Mouse (Mus musculus) heart, embryonic 16.5 days (tissue): ENCODE measurements around the gene Hs3st2. TPM values are rescaled to one million over a fixed set of nuclear protein-coding genes. Genes with fewer than 3 reads are reported as not detected.

Source experiments
- ATAC-seq: fragments of 200-750 bp; cut with Nextera tagmentation; replicated peaks from 2 replicates; pipeline ENCODE4 v1.8.0; 2017; ENCODE audit warnings: moderate number of reproducible peaks; ENCODE audit not compliant: insufficient read depth, low FRiP score; ENCODE audit errors: extremely low read depth
- H3K27ac ChIP-seq: fragments of 300-500 bp; sonication (generic); 2 replicates; pipeline ENCODE4 v1.5.1; 2014; ENCODE audit warnings: mild to moderate bottlenecking, low read length, control low read depth, moderate library complexity
- H3K27me3 ChIP-seq: fragments of 300-500 bp; sonication (generic); 2 replicates; pipeline ENCODE4 v1.6.1; 2014; ENCODE audit warnings: low read length, mixed read lengths; ENCODE audit not compliant: control insufficient read depth, insufficient read depth
- H3K36me3 ChIP-seq: fragments of 300-500 bp; sonication (generic); 2 replicates; pipeline ENCODE4 v1.6.1; 2014; ENCODE audit not compliant: control insufficient read depth, insufficient read depth
- H3K4me1 ChIP-seq: fragments of 300-500 bp; sonication (generic); 2 replicates; pipeline ENCODE4 v1.6.1; 2014; ENCODE audit warnings: low read length, mixed read lengths; ENCODE audit not compliant: control insufficient read depth, insufficient read depth
- H3K4me2 ChIP-seq: fragments of 300-500 bp; sonication (generic); 2 replicates; pipeline ENCODE4 v1.6.1; 2014; ENCODE audit warnings: low read depth, mild to moderate bottlenecking, control low read depth, low read length
- H3K4me3 ChIP-seq: fragments of 300-500 bp; sonication (generic); 2 replicates; pipeline ENCODE4 v1.5.1; 2014; ENCODE audit warnings: mild to moderate bottlenecking, control low read depth, low read length
- H3K9ac ChIP-seq: fragments of 300-500 bp; sonication (generic); 2 replicates; pipeline ENCODE4 v1.6.1; 2014; ENCODE audit warnings: low read length, control low read depth
- H3K9me3 ChIP-seq: fragments of 300-500 bp; sonication (generic); replicated peaks from 2 replicates; pipeline ENCODE4 v1.6.1; 2016; ENCODE audit warnings: low read length; ENCODE audit not compliant: control insufficient read depth
- WGBS: fragments of 180-500 bp; shearing (Covaris S2); extraction: QIAGEN DNeasy Blood & Tissue Kit; methylation state at CpG from one replicate; pipeline ENCODE4 v1.1.7; 2014; 5-methylcytosine and 5-hydroxymethylcytosine counted together
- polyA plus RNA-seq: library from polyadenylated mRNA; unstranded; fragments of >200 nt; fragmentation: Nextera tagmentation; extraction: Ambion mirVana; gene quantifications from 2 replicates; pipeline ENCODE4 v1.2.1, GENCODE M21; 2015

The Hs3st2 gene
- polyA plus RNA-seq, 1 experiment from 2014 or later, result 0.12 TPM

GRCm38 (mm10) chr7:121516727-121517126, 125.1 kb downstream of the Hs3st2 start:
- no peaks in the 10 kb centered on the region for H3K27me3 ChIP-seq
- H3K27ac ChIP-seq, result no peak overlapping the region
- 63% methylated on average over 3 of the region's 3 CpGs for whole genome bisulfite sequencing

GRCm38 (mm10) chr7:121517165-121517591, 125.5 kb downstream of the Hs3st2 start:
- H3K9ac ChIP-seq, result no peak overlapping the region
- H3K36me3 ChIP-seq, result no peaks in the 10 kb centered on the region
- H3K9me3 ChIP-seq, result peaks cover 7% of the 10 kb centered on the region; the same call in 1 of the 2 replicates
- no peak overlapping the region for H3K27ac ChIP-seq
- H3K27me3 ChIP-seq, result no peaks in the 10 kb centered on the region
- no peak overlapping the region for H3K4me2 ChIP-seq
- WGBS, result 67% methylated on average over 3 of the region's 3 CpGs
- H3K4me1 ChIP-seq, result no peaks in the 10 kb centered on the region
- no peak for ATAC-seq
- H3K4me3 ChIP-seq, result no peak overlapping the region

More at GRCm38 (mm10) chr7:121516727-121517126, 125.1 kb downstream of the Hs3st2 start:
- Histone ChIP-seq H3K9ac (no peak overlapping the region), H3K36me3 (no peaks in the 10 kb centered on the region), H3K9me3 (peaks cover 5% of the 10 kb centered on the region; the same call in 1 of the 2 replicates), H3K4me2 (no peak overlapping the region), H3K4me1 (no peaks in the 10 kb centered on the region), H3K4me3 (no peak overlapping the region)
- no peak for ATAC-seq

DNA sequence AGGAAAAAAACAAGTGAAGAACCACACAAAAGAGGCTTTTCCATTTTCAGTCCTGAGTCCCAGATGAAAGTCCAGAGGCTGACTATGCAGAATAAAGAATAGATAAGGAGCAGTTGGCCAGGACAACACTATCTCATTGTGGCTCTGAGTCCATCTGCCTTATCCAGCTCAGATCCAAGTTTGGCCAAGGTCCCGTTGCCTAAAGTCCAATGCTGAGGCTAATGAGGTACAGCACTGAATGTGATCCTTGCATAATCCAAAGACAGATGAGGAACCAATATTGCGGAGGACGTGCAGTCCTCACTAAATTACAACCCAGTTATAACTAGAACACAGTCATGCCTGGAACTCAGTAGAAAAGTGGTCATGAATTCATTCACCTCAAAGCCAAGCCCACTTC, 130.5 kb downstream of the Hs3st2 start:
- peaks cover 10% of the 10 kb centered on the region; the same call in 1 of the 2 replicates for H3K9me3 ChIP-seq
- no peak overlapping the region for H3K9ac ChIP-seq
- no peak for ATAC-seq
- no peaks in the 10 kb centered on the region for H3K27me3 ChIP-seq
- H3K4me3 ChIP-seq, result no peak overlapping the region
- H3K36me3 ChIP-seq, result no peaks in the 10 kb centered on the region
- no peaks in the 10 kb centered on the region for H3K4me1 ChIP-seq
- no peak overlapping the region for H3K4me2 ChIP-seq
- WGBS, result 86% methylated on average over 3 of the region's 3 CpGs
- no peak overlapping the region for H3K27ac ChIP-seq

DNA sequence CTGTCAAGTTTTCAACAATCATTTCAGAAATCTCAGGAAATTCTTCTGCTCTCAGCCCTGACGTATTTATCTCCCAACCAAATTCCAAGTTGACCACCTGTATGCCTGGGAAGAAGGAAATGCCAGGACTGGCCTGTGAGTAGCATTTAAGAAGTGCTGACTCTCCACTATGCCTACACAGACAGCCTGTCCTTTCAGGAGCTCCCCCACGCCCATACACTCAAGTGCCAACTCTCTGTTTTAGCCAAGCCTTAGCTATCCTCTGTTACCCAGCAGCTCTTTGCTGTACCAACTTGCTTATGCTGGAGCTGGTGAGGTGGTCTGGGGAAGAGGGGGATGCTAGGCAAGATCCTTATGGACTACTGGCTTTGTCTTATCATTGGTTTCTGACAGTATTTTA, 137.4 kb downstream of the Hs3st2 start:
- Histone ChIP-seq H3K4me2 (no peak overlapping the region), H3K4me3 (no peak overlapping the region), H3K9me3 (no peaks in the 10 kb centered on the region), H3K27me3 (no peaks in the 10 kb centered on the region), H3K27ac (no peak overlapping the region), H3K9ac (no peak overlapping the region), H3K4me1 (no peaks in the 10 kb centered on the region), H3K36me3 (no peaks in the 10 kb centered on the region)
- no peak for ATAC-seq
- WGBS, result 69% methylated on average over 2 of the region's 2 CpGs

DNA sequence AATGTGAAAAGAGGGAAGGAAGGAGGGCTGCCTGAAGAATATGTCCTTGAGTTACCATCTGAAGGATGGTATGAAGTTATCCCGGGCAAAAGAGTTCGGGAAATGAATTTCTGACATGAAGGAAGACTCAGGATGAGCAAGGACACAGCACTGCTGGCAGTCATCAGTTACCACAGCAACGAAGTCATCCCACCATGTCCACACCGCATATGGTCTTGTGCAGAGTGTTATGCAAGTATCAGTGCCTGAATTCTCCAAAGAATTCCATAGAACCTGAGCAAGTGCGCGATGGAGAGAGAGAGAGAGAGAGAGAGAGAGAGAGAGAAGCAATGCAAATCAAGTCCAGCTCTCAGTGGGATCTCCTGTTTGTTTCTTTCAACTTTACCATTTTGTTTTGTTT, 142.0 kb downstream of the Hs3st2 start:
- WGBS, result 83% methylated on average over 6 of the region's 6 CpGs
- H3K9me3 ChIP-seq, result no peaks in the 10 kb centered on the region
- H3K27ac ChIP-seq, result no peak overlapping the region
- ATAC-seq, result no peak
- no peaks in the 10 kb centered on the region for H3K4me1 ChIP-seq
- no peaks in the 10 kb centered on the region for H3K36me3 ChIP-seq
- no peaks in the 10 kb centered on the region for H3K27me3 ChIP-seq
- H3K4me3 ChIP-seq, result no peak overlapping the region
- H3K9ac ChIP-seq, result no peak overlapping the region
- H3K4me2 ChIP-seq, result no peak overlapping the region

- Histone ChIP-seq H3K27ac (no peak overlapping the region), H3K4me2 (no peak overlapping the region), H3K27me3 (no peaks in the 10 kb centered on the region), H3K36me3 (no peaks in the 10 kb centered on the region), H3K4me3 (no peak overlapping the region), H3K9ac (no peak overlapping the region), H3K9me3 (no peaks in the 10 kb centered on the region), H3K4me1 (no peaks in the 10 kb centered on the region)
- WGBS, result 73% methylated on average over 7 of the region's 7 CpGs
- ATAC-seq, result no peak
These were observed 142.7 kb downstream of the Hs3st2 start for GRCm38 (mm10) chr7:121534386-121534785.

DNA sequence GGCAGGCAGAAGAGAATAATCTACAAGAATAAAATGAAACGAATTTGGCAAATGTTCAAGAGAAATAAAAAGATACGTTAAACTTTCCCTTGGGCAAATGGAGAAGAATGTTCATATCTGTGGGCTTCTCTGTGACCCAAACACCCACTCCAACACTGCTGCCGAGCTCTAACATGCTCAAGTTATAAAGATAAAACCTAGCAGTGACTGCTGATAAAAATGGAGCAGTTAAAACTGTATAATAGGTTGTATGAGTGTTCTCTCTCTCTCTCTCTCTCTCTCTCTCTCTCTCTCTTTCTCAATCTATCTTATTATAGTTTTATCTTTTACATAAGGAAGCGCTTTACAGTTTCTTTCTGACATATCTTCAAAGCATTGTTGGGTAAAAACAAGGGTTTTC, 144.3 kb downstream of the Hs3st2 start:
- H3K4me1 ChIP-seq, result no peaks in the 10 kb centered on the region
- H3K4me2 ChIP-seq, result no peak overlapping the region
- no peak for ATAC-seq
- H3K27ac ChIP-seq, result no peak overlapping the region
- H3K36me3 ChIP-seq, result no peaks in the 10 kb centered on the region
- no peak overlapping the region for H3K4me3 ChIP-seq
- H3K9ac ChIP-seq, result no peak overlapping the region
- H3K27me3 ChIP-seq, result no peaks in the 10 kb centered on the region
- 33% methylated on average over 4 of the region's 4 CpGs for WGBS
- no peaks in the 10 kb centered on the region for H3K9me3 ChIP-seq

GRCm38 (mm10) chr7:121539405-121540275, 148.0 kb downstream of the Hs3st2 start:
- H3K27me3 ChIP-seq, result no peaks in the 10 kb centered on the region
- no peaks in the 10 kb centered on the region for H3K9me3 ChIP-seq
- H3K27ac ChIP-seq, result no peak overlapping the region
- H3K4me1 ChIP-seq, result no peaks in the 10 kb centered on the region
- no peak overlapping the region for H3K4me2 ChIP-seq
- H3K9ac ChIP-seq, result no peak overlapping the region
- no peaks in the 10 kb centered on the region for H3K36me3 ChIP-seq
- H3K4me3 ChIP-seq, result no peak overlapping the region
- ATAC-seq, result no peak
- 48% methylated on average over 19 of the region's 19 CpGs for WGBS

DNA sequence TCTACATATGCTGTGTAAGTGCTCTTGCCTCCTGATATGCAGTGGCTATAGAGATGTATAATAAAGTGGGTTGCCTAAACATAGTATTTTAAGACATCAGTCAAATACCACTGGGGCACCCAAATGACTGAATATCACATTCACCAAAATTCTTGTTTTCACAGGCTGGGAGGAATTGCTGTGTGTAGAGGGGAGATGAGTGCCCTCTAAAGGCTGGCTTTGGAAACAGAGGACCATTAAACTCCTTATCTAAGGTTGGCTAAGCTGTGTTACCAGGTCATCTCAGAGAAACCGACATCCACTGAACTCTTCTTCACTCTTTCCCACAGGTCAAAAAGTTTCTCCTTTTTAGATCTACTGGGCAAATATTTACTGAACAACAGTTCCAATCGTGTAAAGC, 150.8 kb downstream of the Hs3st2 start:
- Histone ChIP-seq H3K9me3 (no peaks in the 10 kb centered on the region), H3K4me1 (no peaks in the 10 kb centered on the region), H3K36me3 (no peaks in the 10 kb centered on the region), H3K4me3 (no peak overlapping the region), H3K27ac (no peak overlapping the region), H3K4me2 (no peak overlapping the region), H3K27me3 (no peaks in the 10 kb centered on the region), H3K9ac (no peak overlapping the region)
- WGBS, result 44% methylated on average over 2 of the region's 2 CpGs
- ATAC-seq, result no peak
